Mouse (Mus musculus) cerebellum, adult 9-10 months (tissue): Measurements from ENCODE around the gene Pin1rt1.

Experiments used
- DNase-seq: peaks from one replicate; pipeline ENCODE4 v3.0.0; 2022

Pin1rt1 gene

DNA sequence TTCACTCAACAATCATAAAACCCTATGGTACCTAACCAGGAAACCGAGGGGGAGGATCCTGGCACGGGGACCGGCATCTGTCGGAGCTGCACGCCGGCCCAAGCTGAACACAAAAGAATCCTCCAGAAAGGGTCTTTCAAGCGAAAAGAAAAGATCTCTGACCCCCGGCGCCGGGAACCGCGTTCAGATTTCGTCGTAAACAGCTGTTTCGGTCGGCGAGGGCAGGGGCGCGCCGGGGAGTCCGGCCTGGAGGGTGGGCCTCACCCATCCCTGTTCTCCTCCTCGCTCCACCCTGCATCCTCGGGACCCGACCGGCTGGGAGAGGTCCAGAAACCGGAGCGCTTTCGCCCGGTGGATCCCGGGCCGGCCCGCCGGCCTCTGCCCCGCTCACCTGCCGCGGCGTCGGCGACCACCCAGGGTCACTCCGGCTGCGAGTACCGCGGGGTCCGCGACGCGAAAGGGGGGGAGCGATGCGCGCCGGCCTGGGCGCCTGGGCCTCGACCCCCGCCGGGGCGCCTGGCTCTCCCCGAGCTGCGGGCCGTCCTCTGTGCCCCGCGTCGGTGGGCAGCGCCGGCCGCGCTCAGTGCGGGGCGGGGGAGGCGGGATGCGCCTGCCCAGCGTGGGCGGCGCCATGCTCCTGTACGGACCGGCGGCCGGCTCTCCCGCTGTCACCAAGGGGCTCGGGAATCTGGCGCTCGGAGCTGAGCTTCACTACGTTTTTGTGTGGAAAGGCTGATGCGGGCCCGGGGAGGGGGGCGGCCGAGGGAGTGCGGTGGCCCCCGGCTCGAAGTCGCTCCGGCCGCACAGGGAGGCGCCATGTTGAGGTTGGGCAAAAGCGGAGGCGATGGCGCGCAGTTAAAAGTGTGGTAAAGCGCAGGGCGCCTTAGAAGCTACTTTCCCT lies 4.3 kb downstream of the Pin1rt1 start, which contains the start of gene Tcp11l1:
TSS of gene Tcp11l1 (minus strand) at position 585 of the 901 bp plus-strand sequence.
- DNase-seq = peak; percentile 79

DNA sequence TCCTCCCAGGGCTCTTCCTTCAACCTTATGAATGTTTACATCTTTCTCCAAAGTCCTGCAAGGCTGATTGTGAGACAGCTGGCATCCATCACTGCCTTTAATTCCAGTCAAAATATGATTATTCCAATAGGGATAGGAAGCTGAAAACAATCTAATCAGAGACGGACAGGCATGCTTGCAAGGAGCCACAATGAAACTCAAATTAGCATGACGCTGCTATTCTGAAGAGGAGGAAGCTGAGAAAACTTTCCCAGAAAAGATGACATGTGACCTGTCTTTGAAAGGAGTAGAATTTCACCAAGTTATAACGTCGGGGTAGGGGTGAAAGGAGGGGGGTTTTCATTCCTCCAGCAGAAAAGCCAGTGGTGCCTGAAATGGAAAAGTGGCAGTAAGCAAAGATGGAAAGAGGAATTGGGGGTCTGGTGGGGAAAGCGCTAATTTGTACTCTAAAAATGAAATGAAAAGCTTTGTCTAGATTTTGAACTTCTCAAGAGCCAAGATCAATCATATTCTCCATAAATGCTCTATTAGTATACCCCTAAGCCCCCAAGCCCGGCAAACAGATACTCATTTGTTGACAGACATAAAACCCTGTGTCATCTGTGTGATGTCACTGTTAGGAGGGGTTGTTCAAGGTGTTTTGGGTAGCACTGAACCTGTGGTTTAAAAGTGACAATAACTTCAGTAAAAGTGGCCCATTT lies 5.4 kb downstream of the Pin1rt1 start:
- DNase-seq = no peak

DNA sequence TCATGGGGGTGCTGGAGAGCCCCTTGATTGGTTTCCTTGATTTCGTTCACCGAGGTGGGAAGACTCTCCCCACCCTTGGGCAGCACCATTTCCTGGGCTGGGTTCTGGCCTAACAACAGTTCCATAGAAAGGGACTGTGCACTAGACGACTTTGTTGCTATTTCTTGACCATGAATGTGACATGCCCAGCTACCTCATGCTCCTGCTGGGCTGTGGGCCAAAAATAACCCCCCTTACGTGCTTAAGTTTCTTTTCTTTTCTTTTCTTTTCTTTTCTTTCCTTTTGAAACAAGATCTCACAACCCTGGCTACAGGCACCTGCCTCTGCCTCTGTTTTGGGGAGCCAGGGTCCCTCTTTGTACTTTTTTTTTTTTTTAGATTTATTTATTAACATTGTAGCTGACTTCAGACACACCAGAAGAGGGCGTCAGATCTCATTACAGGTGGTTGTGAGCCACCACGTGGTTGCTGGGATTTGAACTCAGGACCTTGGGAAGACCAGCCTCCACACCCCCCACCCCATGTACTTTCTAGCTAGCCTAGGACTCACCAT lies 6.3 kb downstream of the Pin1rt1 start:
- no peak for DNase-seq

DNA sequence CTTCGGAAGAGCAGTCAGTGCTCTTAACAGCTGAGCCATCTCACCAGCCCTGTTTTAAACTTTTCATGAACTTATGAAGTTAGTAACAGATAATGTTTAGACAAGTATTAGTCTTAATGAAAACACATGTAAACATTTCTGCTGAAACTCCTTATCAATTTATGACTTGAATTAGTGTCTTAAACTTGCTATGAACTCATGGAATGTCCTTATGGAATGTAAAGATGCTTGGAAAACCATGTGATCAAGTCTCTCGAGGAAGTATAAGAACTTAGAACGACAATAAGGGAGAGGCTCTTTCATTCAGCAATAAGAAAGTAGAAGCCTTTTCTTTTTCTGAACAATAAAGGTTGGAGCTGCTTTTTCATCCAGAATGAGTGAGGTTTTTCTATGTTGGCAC lies 11.8 kb downstream of the Pin1rt1 start:
- DNase-seq = no peak

DNA sequence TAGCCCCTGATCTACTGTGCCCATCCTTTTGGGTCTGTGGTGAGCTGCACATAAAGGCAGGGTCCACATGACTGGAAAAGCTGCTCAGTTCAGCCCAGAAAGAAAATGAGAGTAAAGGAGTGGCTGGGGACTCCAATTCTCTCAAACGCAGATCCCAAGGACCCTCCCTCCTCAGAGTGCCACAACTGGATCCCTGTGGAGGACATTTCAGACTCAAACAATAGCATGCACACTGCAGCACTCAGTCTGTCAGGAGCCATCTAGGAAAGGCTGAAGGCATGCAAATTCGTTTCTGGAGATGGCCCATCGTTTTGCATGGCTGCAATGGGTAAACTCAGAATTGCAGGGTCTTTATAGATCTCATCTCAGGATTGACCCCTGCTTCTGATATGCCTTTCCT lies 13.0 kb downstream of the Pin1rt1 start:
- no peak for DNase-seq

DNA sequence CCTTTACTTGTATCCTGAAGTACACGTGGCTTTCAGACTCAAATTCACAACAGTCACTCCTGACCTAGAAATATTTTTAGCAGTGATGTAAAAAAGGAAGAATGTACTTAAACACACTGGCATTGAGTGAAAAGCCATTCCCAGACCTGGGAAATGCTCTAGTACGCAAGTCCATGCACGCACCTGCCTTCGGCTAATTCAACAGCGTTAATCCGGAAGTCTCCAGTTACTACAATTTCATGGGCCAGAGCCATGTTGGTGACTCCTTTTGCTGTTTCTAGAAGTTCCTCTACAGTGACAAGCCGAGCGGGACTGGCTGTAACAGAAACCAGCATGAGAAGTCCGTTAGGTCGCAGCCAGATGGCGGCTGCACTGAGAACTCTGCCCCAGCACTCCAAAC lies 16.5 kb downstream of the Pin1rt1 start:
- no peak for DNase-seq

DNA sequence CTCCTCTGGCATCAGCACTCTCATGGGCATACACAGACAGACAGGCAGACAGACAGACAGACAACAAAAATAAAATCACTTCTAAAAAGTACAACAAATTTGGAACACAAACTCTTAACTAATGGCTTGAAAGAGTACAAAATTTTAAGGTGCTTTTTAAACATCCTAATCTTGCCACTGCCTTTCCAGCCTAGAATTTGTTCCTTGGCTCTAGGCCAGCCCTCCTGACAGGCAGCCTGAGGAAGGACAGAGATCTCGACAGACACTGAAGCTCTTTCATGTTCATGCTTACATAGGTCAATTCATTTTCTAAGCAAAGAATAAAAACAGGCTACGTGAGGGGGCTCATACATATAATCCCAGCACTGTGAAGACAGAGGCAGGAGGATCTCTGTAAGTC lies 23.6 kb downstream of the Pin1rt1 start:
- DNase-seq = no peak

DNA sequence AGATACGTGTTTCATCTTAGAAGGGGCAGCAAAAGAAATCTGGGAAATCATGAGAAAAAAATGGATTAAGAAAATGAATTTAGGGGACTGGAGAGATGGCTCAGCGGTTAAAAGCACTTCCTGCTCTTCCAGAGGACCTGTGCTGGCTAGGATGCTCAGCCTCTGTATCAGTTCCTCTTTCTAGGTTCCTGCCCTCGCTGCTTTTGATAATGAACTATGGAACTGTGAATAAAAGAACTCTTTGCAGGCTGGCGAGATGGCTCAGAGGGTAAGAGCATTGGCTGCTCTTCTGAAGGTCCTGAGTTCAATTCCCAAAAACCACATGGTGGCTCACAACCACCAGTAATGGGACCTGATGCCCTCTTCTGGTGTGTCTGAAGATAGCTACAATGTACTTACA lies 25.5 kb downstream of the Pin1rt1 start:
- no peak for DNase-seq

DNA sequence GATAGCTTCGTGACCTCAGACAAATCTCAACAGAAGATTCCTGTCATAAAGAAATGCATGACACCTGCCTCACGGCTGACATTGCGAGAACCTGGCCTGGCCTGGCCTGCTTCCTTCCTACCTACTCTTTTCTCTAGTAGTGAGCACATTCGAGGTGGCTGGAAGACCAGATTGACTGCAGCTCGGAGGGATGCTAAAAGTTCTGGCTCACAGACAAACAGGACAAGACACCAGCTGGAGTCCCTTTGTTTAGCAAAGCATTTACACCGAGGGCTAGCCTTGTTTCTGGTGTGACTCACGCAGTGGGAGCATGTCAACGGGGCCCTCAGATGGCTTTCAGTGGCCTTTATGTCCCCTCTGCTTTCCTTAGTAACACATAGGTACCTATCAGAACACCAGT lies 27.5 kb downstream of the Pin1rt1 start:
- DNase-seq = peak; percentile 71

DNA sequence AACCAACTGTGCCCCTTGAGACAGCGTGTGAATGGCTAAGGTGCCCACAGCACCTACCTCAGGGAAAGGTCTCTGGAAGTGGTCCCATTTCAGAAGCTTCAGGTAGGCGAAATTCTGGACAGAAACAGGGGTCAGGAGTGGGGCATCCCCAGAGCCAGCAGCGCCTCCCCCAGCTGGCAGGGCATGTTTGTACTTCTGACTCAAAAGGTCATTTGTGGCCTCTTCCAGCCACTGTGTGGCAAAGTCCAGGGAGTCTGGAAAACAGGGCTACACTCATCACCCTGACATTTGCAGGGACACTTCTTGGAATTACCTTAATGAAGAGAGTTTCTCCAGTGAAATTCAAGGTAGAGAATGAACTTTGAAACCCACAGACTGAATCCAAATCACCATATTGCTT lies 27.9 kb downstream of the Pin1rt1 start:
- no peak for DNase-seq

DNA sequence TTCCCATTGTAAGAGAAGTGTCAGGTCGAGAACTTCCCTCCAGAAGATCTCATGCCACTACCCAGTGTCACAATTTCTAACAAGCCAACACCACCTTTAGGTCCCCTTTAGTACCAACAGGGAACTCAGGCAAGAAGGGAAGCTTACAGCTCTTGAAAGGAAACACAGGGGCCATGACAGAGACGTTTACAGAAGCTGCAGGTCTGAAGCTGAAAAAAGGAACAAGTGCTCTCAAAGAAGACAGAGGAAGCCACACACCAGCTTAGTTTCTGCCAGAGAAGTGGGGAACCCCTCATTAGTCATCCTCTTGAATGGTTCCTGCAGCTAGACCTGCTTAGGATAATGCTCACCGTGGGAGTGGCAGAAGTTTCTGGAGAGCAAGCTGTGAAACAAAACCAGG lies 28.9 kb downstream of the Pin1rt1 start:
- DNase-seq = no peak

DNA sequence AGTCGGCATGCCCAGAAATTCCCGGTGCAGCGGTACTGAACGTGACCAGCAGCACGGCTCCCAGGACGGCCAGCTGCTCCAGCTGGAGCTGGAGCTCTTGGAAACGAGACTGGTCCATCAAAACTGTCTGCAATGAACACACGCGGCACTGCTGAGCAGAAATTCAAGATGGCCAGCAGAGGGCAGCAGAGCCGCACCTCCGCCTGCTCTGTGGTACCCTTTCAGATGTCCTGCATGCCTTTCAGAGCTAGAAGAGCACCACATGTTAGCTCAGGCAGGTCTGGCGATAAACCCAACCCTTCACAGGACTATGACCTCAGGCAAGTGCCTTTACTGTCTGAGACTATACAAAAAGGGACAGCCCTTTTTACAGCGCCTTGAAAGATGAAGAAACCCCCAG lies 30.8 kb downstream of the Pin1rt1 start:
- peak; percentile 69 for DNase-seq

DNA sequence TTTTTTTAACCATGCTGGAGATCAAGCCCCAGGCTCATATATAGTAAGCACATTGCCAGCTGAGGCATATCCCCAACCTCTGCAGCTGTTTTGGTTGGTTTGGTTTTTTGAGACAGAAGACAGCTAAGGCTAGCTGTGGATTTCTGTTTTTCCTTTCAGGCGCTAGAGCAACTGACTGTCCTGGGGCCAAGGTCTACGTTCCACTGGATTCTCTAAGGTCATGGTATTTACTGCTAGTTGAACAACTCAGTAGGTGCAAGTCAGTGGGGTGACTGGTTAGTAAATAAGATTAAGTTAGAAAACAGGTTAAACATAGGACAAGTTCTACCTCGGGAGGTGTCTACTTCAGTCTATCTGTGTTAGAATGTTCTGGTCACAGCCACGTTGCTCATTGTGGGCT lies 31.4 kb downstream of the Pin1rt1 start:
- no peak for DNase-seq

DNA sequence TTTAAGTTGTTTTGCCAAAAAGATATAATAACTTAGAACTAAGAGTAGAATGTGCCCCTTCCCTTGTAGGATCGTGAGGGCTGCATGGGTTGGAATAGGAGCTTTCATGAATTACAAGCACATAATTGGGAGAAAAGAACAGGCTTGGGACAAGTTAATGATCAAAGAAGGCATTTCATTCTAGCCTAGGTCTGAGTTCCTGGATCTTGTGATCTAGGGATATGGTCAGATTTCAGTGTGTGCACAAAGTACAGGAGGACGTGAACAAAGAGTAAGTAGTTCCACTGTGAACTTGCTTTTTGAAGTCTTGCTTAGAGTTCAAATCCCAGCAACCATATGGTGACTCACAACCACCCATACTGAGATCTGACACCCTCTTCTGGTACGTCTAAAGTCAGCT lies 38.9 kb downstream of the Pin1rt1 start:
- no peak for DNase-seq

DNA sequence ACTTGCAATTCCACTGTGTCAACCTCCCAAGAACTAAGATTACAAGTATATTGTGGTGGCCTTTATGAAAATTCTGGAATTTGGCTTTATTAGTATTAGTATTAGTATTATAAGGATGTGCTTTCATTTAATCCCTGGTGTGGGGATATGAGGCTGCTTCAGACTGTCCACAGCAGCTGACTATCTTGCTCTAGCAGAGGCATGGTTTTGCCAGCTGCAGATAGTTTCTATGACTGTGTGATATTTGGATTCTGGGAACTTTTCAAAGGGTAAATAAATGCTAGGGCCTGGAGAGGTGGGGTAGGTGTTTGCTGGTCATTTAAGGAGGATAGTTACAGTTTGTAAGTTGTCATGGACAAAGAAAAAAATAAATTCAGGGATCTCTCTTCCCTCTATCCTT lies 44.5 kb downstream of the Pin1rt1 start:
- no peak for DNase-seq

DNA sequence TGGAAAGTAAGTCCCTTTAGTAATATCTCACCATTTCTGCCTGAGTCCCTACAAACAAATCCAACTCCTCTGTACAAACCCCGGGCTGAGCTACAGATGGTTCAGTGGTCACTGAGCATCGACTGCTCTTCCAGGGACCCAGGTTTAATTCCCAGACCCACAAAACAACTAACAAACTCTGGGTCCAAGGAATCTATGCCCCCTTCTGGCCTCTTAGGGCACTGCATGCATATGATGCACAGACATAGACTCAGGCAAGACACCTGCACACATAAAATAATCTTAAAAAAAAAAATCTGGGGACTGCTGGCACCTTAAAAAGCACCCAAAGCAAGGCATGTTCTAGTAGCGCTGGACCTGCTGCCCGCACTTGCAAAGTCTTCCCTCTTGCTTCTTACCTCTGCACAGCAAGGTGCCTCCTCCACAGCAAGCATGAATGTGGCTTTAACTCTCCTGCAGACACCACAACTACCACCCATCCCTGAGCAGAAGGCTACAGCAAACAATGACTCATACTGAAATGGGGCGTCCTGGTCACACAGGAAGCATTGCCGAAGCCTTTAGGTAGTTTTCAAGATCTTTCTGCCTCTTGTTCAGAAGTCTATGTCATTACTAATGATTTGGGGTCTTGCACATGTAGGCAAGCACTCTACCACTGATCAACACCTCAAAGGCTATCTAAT lies 46.9 kb downstream of the Pin1rt1 start:
- DNase-seq = no peak
